Mouse (Mus musculus) gastrocnemius, adult 8-10 months (tissue): ENCODE measurements at regions not wholly inside any gene's neighbourhood (a gene's known extent, or its start where the extent isn't known, plus 50 kb on each side); places are given as distances from the start of the nearest gene placed in this dataset.
"Not testable (repeated sequence)": the region's sequence is repeated elsewhere in the genome, so short reads cannot be mapped to it uniquely, and the experiment has no call there.

ENCODE experiments used
- DNase-seq, 2 experiments: peaks; one replicate each; pipeline ENCODE4 v3.0.0; 2022; ENCODE audit warnings: low spot score in 2 of 2

- DNase-seq = no peak
Observed at GRCm38 (mm10) chr13:107596183-107596582, 448.1 kb upstream of the Smim15 start.

GRCm38 (mm10) chr13:107588399-107589002 lies 455.7 kb upstream of the Smim15 start:
- DNase-seq = no peak

DNA sequence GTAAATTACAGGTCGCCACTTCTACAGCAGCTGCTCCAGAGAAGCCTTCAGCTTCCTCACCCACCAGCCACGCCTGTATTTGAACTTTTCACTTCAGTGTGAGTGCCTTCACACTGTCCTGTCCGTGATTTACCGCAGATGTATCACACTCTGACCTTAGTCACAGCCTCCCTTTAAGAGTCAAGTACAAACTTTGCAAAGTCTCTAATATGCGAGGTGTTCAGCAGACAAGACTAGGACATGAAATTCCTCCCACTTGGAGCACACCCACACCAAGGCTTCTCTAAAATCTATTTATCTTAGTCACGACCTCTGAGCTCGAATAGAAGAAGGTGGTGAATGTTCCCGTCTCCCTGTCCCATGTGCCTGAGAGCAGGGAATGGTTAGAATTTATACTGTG lies 456.6 kb upstream of the Smim15 start:
- no peak for DNase-seq

- no peak for DNase-seq
Observed at GRCm38 (mm10) chr13:107585936-107586335, 458.3 kb upstream of the Smim15 start.

- no peak for DNase-seq
Observed at GRCm38 (mm10) chr13:107585353-107585752, 458.9 kb upstream of the Smim15 start.

DNA sequence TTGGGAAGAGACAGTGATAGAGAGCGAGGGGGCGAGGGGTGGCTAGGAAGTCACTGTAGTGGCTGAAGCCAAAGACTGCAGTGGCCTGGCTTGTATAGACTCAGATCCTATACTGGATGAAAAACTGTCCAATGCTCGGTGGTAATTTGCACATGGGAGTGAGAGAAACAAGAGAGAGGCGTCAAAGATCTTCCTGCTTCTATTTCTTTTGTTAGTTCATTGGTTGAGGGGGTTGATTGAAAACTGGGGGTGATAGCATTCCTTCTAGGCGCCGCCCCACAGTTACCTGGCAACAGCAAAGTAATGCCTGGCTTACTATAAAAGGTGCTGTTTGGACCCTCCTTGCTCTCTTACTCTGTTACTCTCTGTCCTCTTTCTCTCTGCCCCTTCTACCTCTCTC lies 465.3 kb upstream of the Smim15 start:
- DNase-seq = no peak

- no peak for DNase-seq
Observed at GRCm38 (mm10) chr13:107577809-107578208, 466.4 kb upstream of the Smim15 start.

GRCm38 (mm10) chr13:107577272-107577671 lies 467.0 kb upstream of the Smim15 start:
- DNase-seq = no peak

DNA sequence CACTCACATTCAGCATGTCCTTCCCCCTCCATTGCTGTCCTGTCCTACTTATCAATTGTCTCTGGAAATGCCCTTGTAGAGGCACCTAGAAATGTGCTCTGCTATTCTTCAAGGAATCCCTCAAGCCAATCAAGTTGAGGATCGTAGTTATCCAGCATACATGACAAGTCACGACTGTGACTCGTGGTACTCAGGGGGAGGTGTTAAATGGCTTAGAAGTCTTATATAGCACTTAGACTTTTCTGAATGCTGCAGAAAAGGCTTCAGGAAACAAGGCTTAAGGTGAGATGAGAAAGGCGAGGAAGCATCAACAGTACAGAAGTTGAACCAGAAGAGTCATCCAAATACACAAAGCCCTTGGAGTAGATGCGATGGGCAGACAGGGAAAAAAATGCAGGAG lies 467.5 kb upstream of the Smim15 start:
- DNase-seq = no peak

DNA sequence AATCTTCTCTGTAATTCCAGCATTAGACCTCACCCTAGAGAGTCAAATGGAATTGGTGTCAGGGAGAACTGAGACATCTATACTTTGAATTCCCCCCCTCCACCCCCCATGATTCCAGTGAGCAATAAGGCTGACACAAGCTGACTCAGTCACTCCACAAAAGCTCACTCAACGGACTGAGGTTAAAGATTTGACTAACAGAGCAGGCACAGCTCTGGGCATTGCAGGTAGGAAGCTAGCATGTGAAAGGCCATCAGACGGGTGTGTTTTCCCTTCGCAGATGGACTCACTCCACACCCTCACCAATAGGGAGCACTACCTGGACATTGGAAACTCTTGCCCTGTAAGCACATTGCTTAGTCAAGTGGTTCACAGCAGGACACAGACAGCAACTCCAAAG lies 469.2 kb upstream of the Smim15 start:
- DNase-seq = no peak

- DNase-seq = no peak
Observed at GRCm38 (mm10) chr13:107573499-107574355, 470.5 kb upstream of the Smim15 start.

GRCm38 (mm10) chr13:107571539-107571938 lies 472.7 kb upstream of the Smim15 start:
- DNase-seq = no peak

- DNase-seq = no peak
Observed at GRCm38 (mm10) chr13:107569477-107569876, 474.8 kb upstream of the Smim15 start.

DNA sequence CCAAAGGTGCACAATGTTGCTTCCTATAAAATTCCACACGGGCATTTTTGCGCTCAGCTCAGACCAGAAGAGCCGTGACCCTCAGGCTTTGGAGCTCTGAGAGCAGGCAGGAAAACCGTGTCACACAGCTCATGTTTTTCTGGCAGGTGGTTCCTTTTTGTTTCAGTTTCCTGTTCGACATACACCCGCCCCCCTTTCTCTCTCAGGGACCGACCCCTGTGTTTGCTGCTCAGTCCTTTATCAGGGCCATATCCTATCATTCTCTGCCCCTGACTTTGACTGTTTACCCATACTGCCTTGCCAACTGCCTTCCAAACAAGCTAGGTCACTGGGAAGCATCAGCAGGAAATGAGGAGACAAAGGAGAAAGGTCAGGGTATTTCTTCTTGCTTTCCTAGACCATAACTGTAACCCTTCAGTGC lies 475.5 kb upstream of the Smim15 start:
- DNase-seq = no peak

GRCm38 (mm10) chr13:107562463-107562862 lies 481.8 kb upstream of the Smim15 start:
- DNase-seq = no peak

DNA sequence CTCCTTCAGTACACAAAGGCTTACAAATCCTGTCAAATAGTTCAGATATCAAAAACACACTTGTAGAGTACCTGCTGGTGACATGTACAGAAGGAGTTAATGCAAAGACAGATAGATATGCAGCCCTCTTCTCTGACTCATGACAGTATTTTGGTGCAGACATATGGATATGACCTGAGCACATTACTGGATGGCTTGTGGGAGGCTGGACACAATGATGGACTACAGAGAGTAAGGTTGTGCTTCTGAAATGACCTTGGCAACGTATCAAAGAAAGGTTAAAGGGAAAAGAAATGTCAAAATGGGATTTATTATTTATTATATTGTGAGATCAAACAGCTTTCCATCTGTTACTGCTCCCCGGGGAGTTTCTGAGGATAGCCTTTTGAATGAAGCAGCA lies 482.7 kb upstream of the Smim15 start:
- DNase-seq = no peak

- DNase-seq = no peak
Observed at GRCm38 (mm10) chr13:107555958-107556357, 488.3 kb upstream of the Smim15 start.

DNA sequence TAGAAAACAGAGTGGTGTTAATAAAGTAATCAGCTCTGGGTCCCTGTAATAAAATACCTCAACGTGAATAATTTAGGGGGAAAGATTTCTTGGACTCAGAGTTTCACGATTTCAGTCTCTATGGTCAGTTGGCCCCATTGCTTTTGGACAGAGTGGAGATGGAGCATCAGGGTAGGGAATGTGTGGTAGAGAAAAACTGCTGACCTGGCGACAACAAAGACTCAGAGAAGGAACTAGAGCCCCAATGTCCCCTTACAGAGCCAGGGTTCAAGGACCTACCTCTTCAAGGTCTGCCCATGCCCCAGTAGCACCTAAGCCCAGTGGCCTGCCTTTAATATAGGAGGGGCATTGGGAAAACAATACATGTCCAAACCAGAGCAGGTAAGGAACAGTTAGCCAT lies 490.2 kb upstream of the Smim15 start:
- no peak for DNase-seq

- DNase-seq = no peak
Observed at GRCm38 (mm10) chr13:107552165-107552564, 492.1 kb upstream of the Smim15 start.

- DNase-seq = not testable (repeated sequence)
Observed at GRCm38 (mm10) chr13:107549995-107550394, 494.3 kb upstream of the Smim15 start.

DNA sequence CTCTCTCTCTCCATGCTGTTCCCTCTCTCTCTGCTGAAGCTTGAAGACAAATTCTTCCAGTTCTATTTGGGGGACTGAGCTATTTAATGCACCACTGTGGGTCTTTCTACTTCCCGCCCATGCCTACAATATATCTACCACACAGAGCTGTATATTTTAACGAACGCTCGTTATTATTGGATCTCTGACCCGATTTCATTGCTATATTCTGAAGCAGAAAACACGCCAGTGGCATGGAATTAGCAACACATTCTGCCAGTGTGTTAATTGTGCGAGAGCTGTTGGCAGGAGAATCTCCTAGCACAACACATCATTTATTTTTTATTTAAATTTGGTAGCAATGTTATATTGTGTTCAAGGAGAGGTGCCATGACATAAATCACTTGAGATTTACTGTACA lies 497.2 kb upstream of the Smim15 start:
- DNase-seq = no peak

DNA sequence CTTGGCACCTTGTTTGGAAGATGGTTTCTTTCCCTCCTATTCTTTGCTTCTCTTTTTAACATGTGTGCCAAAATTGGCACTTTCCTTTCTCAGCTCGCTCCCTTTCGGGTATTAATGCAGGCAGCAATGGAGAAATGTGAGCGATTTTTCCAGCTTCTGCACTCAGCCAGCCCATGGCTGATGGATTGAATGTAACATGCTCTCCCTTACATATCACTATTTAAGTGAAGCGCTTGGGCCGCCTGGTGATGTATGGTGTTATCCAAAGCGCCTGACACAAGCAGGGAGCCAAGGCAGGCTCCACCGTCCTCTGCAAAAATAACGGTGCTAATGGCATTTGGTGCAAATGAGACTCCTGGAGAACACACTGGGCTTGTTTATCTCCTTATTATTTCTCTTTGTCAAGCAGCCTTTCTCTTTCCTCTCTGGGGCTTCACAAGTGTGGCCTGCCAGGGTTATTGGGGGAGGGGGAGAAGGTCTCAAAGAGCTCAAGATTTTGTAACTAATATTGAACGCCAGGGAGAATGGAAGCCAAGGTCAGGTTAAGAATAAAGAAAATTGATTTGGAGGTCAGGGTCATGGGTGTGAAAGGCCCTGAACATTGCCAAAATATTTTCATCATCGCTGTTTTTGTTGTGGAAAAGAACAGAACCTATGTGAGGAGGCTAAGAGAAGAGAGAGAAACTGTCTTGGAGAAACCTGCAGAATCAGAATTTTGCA lies 497.9 kb upstream of the Smim15 start:
- DNase-seq = no peak

DNA sequence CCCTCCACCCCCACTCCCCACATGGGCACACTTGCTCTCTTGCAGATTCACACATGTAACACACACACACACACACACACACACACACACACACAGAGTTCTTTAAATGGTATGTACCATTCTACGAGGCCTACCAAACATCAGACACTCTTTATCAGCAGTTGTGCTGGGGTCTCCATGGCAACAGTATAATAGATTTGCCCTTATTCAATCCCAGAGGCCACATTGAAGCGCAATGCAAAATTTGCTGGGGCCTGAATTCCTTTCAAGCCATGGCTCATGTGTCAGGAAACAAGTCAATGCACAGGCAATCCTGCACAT lies 502.7 kb upstream of the Smim15 start:
- DNase-seq = no peak
